Mouse (Mus musculus): ENCODE data around the gene Nol8. TPM values are rescaled to one million over a fixed set of nuclear protein-coding genes. Genes with fewer than 3 reads are reported as not detected.

The Nol8 gene
- polyA plus RNA-seq (2012; rRNA removed), result 1.3 and 2.3 TPM in 2 replicates

- WGBS, result under 1% methylated on average over 68 of the region's 68 CpGs
- peak within 1 kb of the TSS; percentile 40; the same call in 1 of the 2 replicates for H3K27ac ChIP-seq (ENCODE audit: insufficient read depth, low read depth, low read length)
Measured at GRCm38 (mm10) chr13:49652481-49653179, at the start of gene Nol8, which contains the start of gene Cenpp. Gene Nol8 (plus strand): TSS chr13:49653078. Gene Cenpp (minus strand): TSS chr13:49652785.

GRCm38 (mm10) chr13:49603603-49604002 lies 49.3 kb upstream of the Nol8 start:
- Histone ChIP-seq H3K27me3 (replicated peaks; ENCODE audit: control insufficient read depth, insufficient read depth, low read length) (no peaks in the 10 kb centered on the region), H3K27ac (ENCODE audit: insufficient read depth, low read depth, low read length) (no peak overlapping the region), H3K36me3 (ENCODE audit: control insufficient read depth, insufficient read depth, low read length) (no peaks in the 10 kb centered on the region), H3K4me3 (ENCODE audit: insufficient read depth, low read depth, low read length) (no peak overlapping the region), H3K4me1 (ENCODE audit: control insufficient read depth, insufficient read depth, low read length) (no peaks in the 10 kb centered on the region)
- no peak for DNase-seq
- TF ChIP-seq POLR2A (IDR thresholded peaks at IDR 0.05; ENCODE audit: low read depth, low read length) (no peak), CTCF (conservative IDR thresholded peaks at IDR 0.05; ENCODE audit: insufficient read depth, insufficient read length, low read depth, low read length) (no peak)

More at GRCm38 (mm10) chr13:49652481-49653179, at the start of gene Nol8, which contains the start of gene Cenpp:
- no peak for TF ChIP-seq POLR2A (IDR thresholded peaks at IDR 0.05; ENCODE audit: low read depth, low read length)
- TF ChIP-seq CTCF (conservative IDR thresholded peaks at IDR 0.05; ENCODE audit: insufficient read depth, insufficient read length, low read depth, low read length), result no peak
- peak; percentile 99 for DNase-seq
- no peaks in the 10 kb centered on the region for H3K36me3 ChIP-seq (ENCODE audit: control insufficient read depth, insufficient read depth, low read length)
- no peaks in the 10 kb centered on the region for H3K27me3 ChIP-seq (replicated peaks; ENCODE audit: control insufficient read depth, insufficient read depth, low read length)
- H3K4me3 ChIP-seq (ENCODE audit: insufficient read depth, low read depth, low read length), result peak within 1 kb of the TSS; percentile 74
- H3K4me1 ChIP-seq (ENCODE audit: control insufficient read depth, insufficient read depth, low read length), result no peaks in the 10 kb centered on the region

DNA sequence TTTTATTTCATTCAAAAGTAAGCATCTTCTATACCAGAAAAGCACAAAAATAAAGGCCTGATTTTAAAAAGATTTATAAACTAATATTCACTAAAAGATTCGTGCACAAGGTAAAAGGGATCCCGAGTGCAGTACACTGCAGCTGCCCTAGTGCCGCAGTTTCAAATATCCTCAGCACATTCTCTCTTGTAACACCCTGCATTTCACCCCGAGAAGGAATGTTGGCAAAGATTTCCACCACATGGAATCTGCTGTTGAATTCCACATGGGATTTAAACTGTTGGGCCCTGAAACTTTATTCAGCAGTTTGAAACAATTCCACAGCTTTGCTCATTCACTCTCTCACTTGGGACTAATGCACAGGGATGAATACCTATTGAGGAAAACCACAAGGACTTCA lies 45.2 kb upstream of the Nol8 start, which contains the start of gene Ogn:
Ogn (plus strand) TSS at position 333 of the 400 bp plus-strand sequence.
- Histone ChIP-seq H3K27me3 (replicated peaks; ENCODE audit: control insufficient read depth, insufficient read depth, low read length) (no peaks in the 10 kb centered on the region), H3K4me1 (ENCODE audit: control insufficient read depth, insufficient read depth, low read length) (no peaks in the 10 kb centered on the region), H3K36me3 (ENCODE audit: control insufficient read depth, insufficient read depth, low read length) (no peaks in the 10 kb centered on the region), H3K4me3 (ENCODE audit: insufficient read depth, low read depth, low read length) (no peak within 1 kb of the TSS; the same call in 1 of the 2 replicates), H3K27ac (ENCODE audit: insufficient read depth, low read depth, low read length) (no peak within 1 kb of the TSS; the same call in 1 of the 2 replicates)
- TF ChIP-seq POLR2A (IDR thresholded peaks at IDR 0.05; ENCODE audit: low read depth, low read length) (no peak), CTCF (conservative IDR thresholded peaks at IDR 0.05; ENCODE audit: insufficient read depth, insufficient read length, low read depth, low read length) (no peak)
- WGBS, result 32% methylated on average over 4 of the region's 4 CpGs
- peak; percentile 69 for DNase-seq

- 71% methylated on average over 4 of the region's 4 CpGs for WGBS
- H3K4me1 ChIP-seq (ENCODE audit: control insufficient read depth, insufficient read depth, low read length), result no peaks in the 10 kb centered on the region
- H3K27ac ChIP-seq (ENCODE audit: insufficient read depth, low read depth, low read length), result no peak overlapping the region
- no peaks in the 10 kb centered on the region for H3K27me3 ChIP-seq (replicated peaks; ENCODE audit: control insufficient read depth, insufficient read depth, low read length)
- TF ChIP-seq POLR2A (IDR thresholded peaks at IDR 0.05; ENCODE audit: low read depth, low read length), result no peak
- no peak for TF ChIP-seq CTCF (conservative IDR thresholded peaks at IDR 0.05; ENCODE audit: insufficient read depth, insufficient read length, low read depth, low read length)
- no peaks in the 10 kb centered on the region for H3K36me3 ChIP-seq (ENCODE audit: control insufficient read depth, insufficient read depth, low read length)
- H3K4me3 ChIP-seq (ENCODE audit: insufficient read depth, low read depth, low read length), result peak overlapping the region; percentile 41
- DNase-seq, result no peak
Measured at GRCm38 (mm10) chr13:49608589-49609322, 44.1 kb upstream of the Nol8 start.

- 97% methylated on average over 3 of the region's 3 CpGs for WGBS
- no peaks in the 10 kb centered on the region for H3K4me1 ChIP-seq (ENCODE audit: control insufficient read depth, insufficient read depth, low read length)
- H3K4me3 ChIP-seq (ENCODE audit: insufficient read depth, low read depth, low read length), result no peak overlapping the region
- no peak for TF ChIP-seq CTCF (conservative IDR thresholded peaks at IDR 0.05; ENCODE audit: insufficient read depth, insufficient read length, low read depth, low read length)
- H3K36me3 ChIP-seq (ENCODE audit: control insufficient read depth, insufficient read depth, low read length), result no peaks in the 10 kb centered on the region
- H3K27me3 ChIP-seq (replicated peaks; ENCODE audit: control insufficient read depth, insufficient read depth, low read length), result no peaks in the 10 kb centered on the region
- no peak for DNase-seq
- no peak overlapping the region for H3K27ac ChIP-seq (ENCODE audit: insufficient read depth, low read depth, low read length)
Measured at GRCm38 (mm10) chr13:49617021-49617420, 35.9 kb upstream of the Nol8 start.

DNA sequence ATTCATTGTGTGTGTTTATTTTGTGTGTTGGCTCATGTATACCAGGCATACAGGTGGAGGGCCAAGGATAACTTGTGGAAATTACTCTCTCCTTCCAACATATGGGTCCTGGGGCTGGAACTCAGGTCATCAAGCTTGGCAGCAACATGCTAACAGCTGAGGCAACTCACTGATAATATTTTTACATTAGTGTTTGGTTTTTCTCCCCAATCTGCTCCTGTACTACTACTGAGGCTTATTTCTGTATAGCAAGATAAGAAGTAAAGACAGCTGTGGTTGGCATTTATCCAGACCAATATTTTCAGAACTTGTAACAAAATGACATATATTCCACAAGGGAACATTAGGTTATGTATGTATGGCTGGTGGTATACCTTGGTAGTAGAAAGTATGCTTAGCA lies 34.5 kb upstream of the Nol8 start:
- DNase-seq, result no peak
- H3K4me3 ChIP-seq (ENCODE audit: insufficient read depth, low read depth, low read length), result no peak overlapping the region

DNA sequence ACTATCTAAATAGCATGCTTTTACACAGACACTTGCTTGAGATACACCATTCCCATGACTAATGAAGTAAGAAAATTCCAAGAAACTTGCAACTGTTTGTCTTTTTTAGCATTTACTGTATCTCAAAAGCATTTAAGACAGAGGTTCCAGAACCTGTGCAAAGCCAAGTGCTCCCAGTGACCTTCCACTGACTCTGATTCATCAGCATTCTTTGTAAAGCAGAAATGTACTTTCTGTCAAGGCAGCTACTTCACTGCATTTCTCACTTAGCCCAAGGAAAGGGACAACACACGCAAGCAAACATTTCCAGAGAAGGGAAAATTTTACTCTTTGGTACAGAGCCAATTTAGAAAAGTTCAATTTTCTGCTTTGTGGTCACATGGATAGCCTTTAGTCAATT lies 29.7 kb upstream of the Nol8 start:
- Histone ChIP-seq H3K36me3 (ENCODE audit: control insufficient read depth, insufficient read depth, low read length) (no peaks in the 10 kb centered on the region), H3K4me1 (ENCODE audit: control insufficient read depth, insufficient read depth, low read length) (no peaks in the 10 kb centered on the region), H3K27ac (ENCODE audit: insufficient read depth, low read depth, low read length) (no peak overlapping the region), H3K4me3 (ENCODE audit: insufficient read depth, low read depth, low read length) (no peak overlapping the region), H3K27me3 (replicated peaks; ENCODE audit: control insufficient read depth, insufficient read depth, low read length) (no peaks in the 10 kb centered on the region)
- DNase-seq, result no peak
- 44% methylated on average over 1 of the region's 1 CpGs for WGBS
- no peak for TF ChIP-seq POLR2A (IDR thresholded peaks at IDR 0.05; ENCODE audit: low read depth, low read length)
- no peak for TF ChIP-seq CTCF (conservative IDR thresholded peaks at IDR 0.05; ENCODE audit: insufficient read depth, insufficient read length, low read depth, low read length)

More for the DNA sequence above, 34.5 kb upstream of the Nol8 start:
- H3K27me3 ChIP-seq (replicated peaks; ENCODE audit: control insufficient read depth, insufficient read depth, low read length), result no peaks in the 10 kb centered on the region
- H3K27ac ChIP-seq (ENCODE audit: insufficient read depth, low read depth, low read length), result no peak overlapping the region
- no peaks in the 10 kb centered on the region for H3K36me3 ChIP-seq (ENCODE audit: control insufficient read depth, insufficient read depth, low read length)
- no peaks in the 10 kb centered on the region for H3K4me1 ChIP-seq (ENCODE audit: control insufficient read depth, insufficient read depth, low read length)
- no peak for TF ChIP-seq CTCF (conservative IDR thresholded peaks at IDR 0.05; ENCODE audit: insufficient read depth, insufficient read length, low read depth, low read length)
- TF ChIP-seq POLR2A (IDR thresholded peaks at IDR 0.05; ENCODE audit: low read depth, low read length), result no peak

Data from kidney, adult 2 months (tissue).